Mouse (Mus musculus): ENCODE measurements around the gene Cnot11. TPM values are rescaled to one million over a fixed set of nuclear protein-coding genes. Genes with fewer than 3 reads are reported as not detected.
A peak's percentile ranks its signal among the peaks of the same experiment; 100 is the strongest.

Gene Cnot11
- polyA plus RNA-seq, 2 experiments, result 23.8 to 30.6 TPM

GRCm38 (mm10) chr1:39512183-39512582 lies 22.6 kb upstream of the Cnot11 start:
- no peaks in the 10 kb centered on the region for H3K36me3 ChIP-seq (ENCODE audit: control insufficient read depth, insufficient read depth, low read length)
- H3K27me3 ChIP-seq (ENCODE audit: control insufficient read depth, insufficient read depth, low read length), result no peaks in the 10 kb centered on the region
- H3K4me1 ChIP-seq (ENCODE audit: control insufficient read depth, insufficient read depth, low read length), result 0 out of 2 replicates have a peak, but pooled peaks cover 4% of the 10 kb centered on the region
- H3K9me3 ChIP-seq (ENCODE audit: control insufficient read depth, low read length), result no peaks in the 10 kb centered on the region
- H3K4me3 ChIP-seq (replicated peaks; ENCODE audit: low read length), result no peak overlapping the region
- H3K27ac ChIP-seq (replicated peaks; ENCODE audit: low read depth, low read length), result no peak overlapping the region
- DNase-seq (ENCODE audit: low spot score) (no peak), ATAC-seq (ENCODE audit: low FRiP score, low read depth) (no peak)
- no peak overlapping the region for H3K9ac ChIP-seq (ENCODE audit: low read depth, low read length, severe bottlenecking)
- H3K4me2 ChIP-seq (replicated peaks; ENCODE audit: low read depth, low read length, severe bottlenecking), result no peak overlapping the region
- TF ChIP-seq POLR2A (IDR thresholded peaks at IDR 0.05; ENCODE audit: borderline replicate concordance, extremely low read depth, insufficient read depth, insufficient read length), result no peak
- WGBS, result 75% methylated on average over 1 of the region's 1 CpGs

DNA sequence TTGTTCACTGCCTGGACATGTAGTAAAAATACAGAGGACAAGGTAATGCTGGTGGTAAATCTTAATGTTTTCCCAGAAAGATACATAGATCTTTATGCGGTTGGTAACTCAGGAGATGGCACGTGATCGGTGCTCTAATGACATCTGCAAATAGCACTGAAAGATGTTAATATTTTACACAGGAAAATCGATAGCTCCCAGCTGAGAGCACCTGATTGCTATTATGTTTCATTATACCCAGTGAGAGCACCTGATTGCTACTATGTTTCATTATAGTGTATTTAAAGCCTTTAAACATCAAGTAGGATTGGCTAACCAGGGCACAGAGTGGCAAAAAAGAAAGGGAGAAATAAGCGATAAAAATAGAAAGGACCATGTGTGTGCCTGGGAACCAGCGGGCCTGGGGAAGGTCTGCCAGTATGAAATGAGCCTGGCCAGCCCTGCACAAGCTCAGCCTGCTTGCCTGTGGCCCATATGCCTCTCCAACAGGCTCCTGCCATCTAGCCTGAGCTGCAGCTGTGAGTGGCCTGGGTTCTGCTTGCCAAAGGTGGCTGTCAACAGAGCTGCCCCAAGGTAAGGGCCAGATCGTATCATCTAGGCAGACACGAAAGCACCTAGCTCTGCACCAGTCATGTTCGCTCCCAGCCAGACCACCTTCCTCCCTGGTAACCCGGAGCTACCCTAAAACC lies 19.3 kb upstream of the Cnot11 start:
- Histone ChIP-seq H3K9ac (ENCODE audit: low read depth, low read length, severe bottlenecking) (no peak overlapping the region), H3K4me3 (replicated peaks; ENCODE audit: low read length) (no peak overlapping the region), H3K4me2 (replicated peaks; ENCODE audit: low read depth, low read length, severe bottlenecking) (no peak overlapping the region), H3K9me3 (ENCODE audit: control insufficient read depth, low read length) (no peaks in the 10 kb centered on the region), H3K36me3 (ENCODE audit: control insufficient read depth, insufficient read depth, low read length) (no peaks in the 10 kb centered on the region), H3K4me1 (ENCODE audit: control insufficient read depth, insufficient read depth, low read length) (0 out of 2 replicates have a peak, but pooled peaks cover 4% of the 10 kb centered on the region), H3K27me3 (ENCODE audit: control insufficient read depth, insufficient read depth, low read length) (no peaks in the 10 kb centered on the region), H3K27ac (replicated peaks; ENCODE audit: low read depth, low read length) (no peak overlapping the region)
- ATAC-seq (ENCODE audit: low FRiP score, low read depth), result no peak
- DNase-seq (ENCODE audit: low spot score), result no peak
- 55% methylated on average over 10 of the region's 10 CpGs for WGBS
- TF ChIP-seq POLR2A (IDR thresholded peaks at IDR 0.05; ENCODE audit: borderline replicate concordance, extremely low read depth, insufficient read depth, insufficient read length), result no peak

DNA sequence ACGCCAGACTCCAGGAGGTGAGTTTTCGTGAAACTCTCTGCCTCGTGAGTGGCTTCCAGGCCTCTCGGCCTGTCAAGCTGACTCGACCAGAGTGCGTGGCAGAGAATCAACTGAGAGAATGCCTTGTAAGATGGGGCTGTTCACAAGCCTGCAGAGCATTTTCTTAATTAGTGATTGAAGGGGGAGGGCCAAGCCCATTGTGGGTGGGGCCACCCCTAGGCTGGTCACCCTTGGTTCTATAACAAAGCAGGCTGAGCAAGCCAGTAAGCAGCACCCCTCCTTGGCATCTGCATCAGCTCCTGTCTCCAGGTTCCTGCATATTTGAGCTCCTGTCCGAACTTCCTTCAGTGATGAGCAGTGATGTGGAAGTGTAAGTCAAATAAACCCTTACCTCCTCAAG lies 13.5 kb upstream of the Cnot11 start:
- Histone ChIP-seq H3K27me3 (ENCODE audit: control insufficient read depth, insufficient read depth, low read length) (no peaks in the 10 kb centered on the region), H3K4me1 (ENCODE audit: control insufficient read depth, insufficient read depth, low read length) (no peaks in the 10 kb centered on the region), H3K9me3 (ENCODE audit: control insufficient read depth, low read length) (no peaks in the 10 kb centered on the region), H3K27ac (replicated peaks; ENCODE audit: low read depth, low read length) (no peak overlapping the region), H3K4me3 (replicated peaks; ENCODE audit: low read length) (no peak overlapping the region), H3K36me3 (ENCODE audit: control insufficient read depth, insufficient read depth, low read length) (no peaks in the 10 kb centered on the region), H3K9ac (ENCODE audit: low read depth, low read length, severe bottlenecking) (no peak overlapping the region), H3K4me2 (replicated peaks; ENCODE audit: low read depth, low read length, severe bottlenecking) (no peak overlapping the region)
- DNase-seq (ENCODE audit: low spot score) (no peak), ATAC-seq (ENCODE audit: low FRiP score, low read depth) (no peak)
- TF ChIP-seq POLR2A (IDR thresholded peaks at IDR 0.05; ENCODE audit: borderline replicate concordance, extremely low read depth, insufficient read depth, insufficient read length), result no peak
- WGBS, result 91% methylated on average over 7 of the region's 7 CpGs

- no peak for TF ChIP-seq POLR2A (IDR thresholded peaks at IDR 0.05; ENCODE audit: borderline replicate concordance, extremely low read depth, insufficient read depth, insufficient read length)
- Histone ChIP-seq H3K36me3 (ENCODE audit: control insufficient read depth, insufficient read depth, low read length) (no peaks in the 10 kb centered on the region), H3K9me3 (ENCODE audit: control insufficient read depth, low read length) (no peaks in the 10 kb centered on the region), H3K4me1 (ENCODE audit: control insufficient read depth, insufficient read depth, low read length) (no peaks in the 10 kb centered on the region), H3K27me3 (ENCODE audit: control insufficient read depth, insufficient read depth, low read length) (no peaks in the 10 kb centered on the region), H3K27ac (replicated peaks; ENCODE audit: low read depth, low read length) (no peak overlapping the region), H3K4me2 (replicated peaks; ENCODE audit: low read depth, low read length, severe bottlenecking) (no peak overlapping the region), H3K9ac (ENCODE audit: low read depth, low read length, severe bottlenecking) (no peak overlapping the region), H3K4me3 (replicated peaks; ENCODE audit: low read length) (no peak overlapping the region)
- peak; percentile 64 for DNase-seq (ENCODE audit: low spot score)
- WGBS, result 29% methylated on average over 5 of the region's 5 CpGs
- no peak for ATAC-seq (ENCODE audit: low FRiP score, low read depth)
Measured at GRCm38 (mm10) chr1:39522519-39522918, 12.3 kb upstream of the Cnot11 start.

DNA sequence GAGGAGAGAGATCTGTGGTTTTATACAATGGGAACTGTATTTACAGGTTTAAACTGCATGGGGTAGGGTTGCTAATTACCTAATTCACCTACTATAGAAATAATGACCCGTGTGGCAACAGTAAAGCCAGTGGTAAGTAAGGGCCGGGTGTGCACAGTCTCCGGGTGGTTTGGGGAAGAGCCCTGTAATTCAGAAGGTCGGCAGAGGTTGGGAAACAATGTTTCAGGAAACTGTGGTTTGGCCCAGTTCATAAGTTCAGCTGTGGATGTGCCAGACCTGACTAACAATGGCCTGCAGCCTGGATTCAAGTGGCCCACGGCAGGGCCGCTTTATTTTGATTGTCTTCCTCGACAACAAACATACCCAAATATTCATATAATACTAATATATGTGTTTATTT lies 9.0 kb upstream of the Cnot11 start:
- DNase-seq (ENCODE audit: low spot score), result no peak
- no peak for TF ChIP-seq POLR2A (IDR thresholded peaks at IDR 0.05; ENCODE audit: borderline replicate concordance, extremely low read depth, insufficient read depth, insufficient read length)
- no peak overlapping the region for H3K27ac ChIP-seq (replicated peaks; ENCODE audit: low read depth, low read length)
- no peak overlapping the region for H3K4me3 ChIP-seq (replicated peaks; ENCODE audit: low read length)
- H3K36me3 ChIP-seq (ENCODE audit: control insufficient read depth, insufficient read depth, low read length), result no peaks in the 10 kb centered on the region
- no peaks in the 10 kb centered on the region for H3K27me3 ChIP-seq (ENCODE audit: control insufficient read depth, insufficient read depth, low read length)
- 64% methylated on average over 7 of the region's 7 CpGs for WGBS
- ATAC-seq (ENCODE audit: low FRiP score, low read depth), result no peak
- no peak overlapping the region for H3K9ac ChIP-seq (ENCODE audit: low read depth, low read length, severe bottlenecking)
- no peaks in the 10 kb centered on the region for H3K9me3 ChIP-seq (ENCODE audit: control insufficient read depth, low read length)
- no peaks in the 10 kb centered on the region for H3K4me1 ChIP-seq (ENCODE audit: control insufficient read depth, insufficient read depth, low read length)
- no peak overlapping the region for H3K4me2 ChIP-seq (replicated peaks; ENCODE audit: low read depth, low read length, severe bottlenecking)

All from limb, embryonic 14.5 days (tissue).